Mouse (Mus musculus) erythroblast, adult 5-6 weeks (primary cell): ENCODE measurements around the gene Itgal. TPM values are rescaled to one million over a fixed set of nuclear protein-coding genes. Genes with fewer than 3 reads are reported as not detected.
"Not testable (repeated sequence)": the region's sequence is repeated elsewhere in the genome, so short reads cannot be mapped to it uniquely, and the experiment has no call there.

ENCODE experiments used
- ATAC-seq: replicated peaks from 2 replicates; pipeline ENCODE4 v1.8.0; 2016; ENCODE audit warnings: moderate number of reproducible peaks, mild to moderate bottlenecking, moderate TSS enrichment, inconsistent platforms; ENCODE audit not compliant: poor library complexity, low FRiP score, severe bottlenecking
- total RNA-seq, 2 experiments: library from RNA; stranded (forward) in 1 of 2; stranded (reverse) in 1 of 2; fragments of 150-400 nt in 1 of 2; fragments of 200-764, 138-1000 nt in 1 of 2; gene quantifications; 2 replicates each; pipeline versions ENCODE4 v1.2.3 to v1.2.4; 2015 to 2017; ENCODE audit warnings: low replicate concordance in 2 of 2

The Itgal gene
- 29.0 and 34.4 TPM in 2 replicates for total RNA-seq (2015; ENCODE audit: low replicate concordance)
- 4.0 and 10.4 TPM in 2 replicates for total RNA-seq (2017; ENCODE audit: low replicate concordance)

- no peak for ATAC-seq
Observed at GRCm38 (mm10) chr7:127296098-127296497, at the start of gene Itgal. Gene Itgal (plus strand): TSS chr7:127296260.

GRCm38 (mm10) chr7:127250511-127250910 is 45.5 kb upstream of the Itgal start:
- ATAC-seq: not testable (repeated sequence)

GRCm38 (mm10) chr7:127252414-127252813 is 43.6 kb upstream of the Itgal start:
- ATAC-seq: peak; percentile 25; the same call in 1 of the 2 replicates

- no peak for ATAC-seq
Observed at GRCm38 (mm10) chr7:127253341-127253740, 42.7 kb upstream of the Itgal start.

GRCm38 (mm10) chr7:127253821-127254769 is 42.0 kb upstream of the Itgal start:
- peak; percentile 82 for ATAC-seq

- no peak for ATAC-seq
Observed at GRCm38 (mm10) chr7:127255008-127255407, 41.1 kb upstream of the Itgal start.

- ATAC-seq: no peak
Observed at GRCm38 (mm10) chr7:127255965-127256364, 40.1 kb upstream of the Itgal start.

GRCm38 (mm10) chr7:127256518-127256917 is 39.5 kb upstream of the Itgal start:
- ATAC-seq: no peak

GRCm38 (mm10) chr7:127259186-127259905 is 36.7 kb upstream of the Itgal start:
- no peak for ATAC-seq

GRCm38 (mm10) chr7:127260309-127261111 is 35.5 kb upstream of the Itgal start, which contains the start of gene Dctpp1:
Gene Dctpp1 (minus strand): TSS chr7:127260709.
- peak; percentile 93 for ATAC-seq

- ATAC-seq: no peak
Observed at GRCm38 (mm10) chr7:127262218-127262961, 33.7 kb upstream of the Itgal start.

GRCm38 (mm10) chr7:127263526-127263925 is 32.5 kb upstream of the Itgal start:
- no peak for ATAC-seq

GRCm38 (mm10) chr7:127270256-127270655 is 25.8 kb upstream of the Itgal start:
- no peak for ATAC-seq

GRCm38 (mm10) chr7:127270666-127271065 is 25.4 kb upstream of the Itgal start:
- ATAC-seq: no peak

GRCm38 (mm10) chr7:127271093-127271492 is 25.0 kb upstream of the Itgal start:
- no peak for ATAC-seq

- ATAC-seq: no peak
Observed at GRCm38 (mm10) chr7:127272566-127272965, 23.5 kb upstream of the Itgal start.

GRCm38 (mm10) chr7:127273118-127273923 is 22.7 kb upstream of the Itgal start:
- ATAC-seq: peak; percentile 50
